Mouse (Mus musculus): ENCODE measurements around the gene Gm4969. TPM values are rescaled to one million over a fixed set of nuclear protein-coding genes. Genes with fewer than 3 reads are reported as not detected.

The Gm4969 gene
- polyA plus RNA-seq, 1 experiment, result 0.46 TPM

DNA sequence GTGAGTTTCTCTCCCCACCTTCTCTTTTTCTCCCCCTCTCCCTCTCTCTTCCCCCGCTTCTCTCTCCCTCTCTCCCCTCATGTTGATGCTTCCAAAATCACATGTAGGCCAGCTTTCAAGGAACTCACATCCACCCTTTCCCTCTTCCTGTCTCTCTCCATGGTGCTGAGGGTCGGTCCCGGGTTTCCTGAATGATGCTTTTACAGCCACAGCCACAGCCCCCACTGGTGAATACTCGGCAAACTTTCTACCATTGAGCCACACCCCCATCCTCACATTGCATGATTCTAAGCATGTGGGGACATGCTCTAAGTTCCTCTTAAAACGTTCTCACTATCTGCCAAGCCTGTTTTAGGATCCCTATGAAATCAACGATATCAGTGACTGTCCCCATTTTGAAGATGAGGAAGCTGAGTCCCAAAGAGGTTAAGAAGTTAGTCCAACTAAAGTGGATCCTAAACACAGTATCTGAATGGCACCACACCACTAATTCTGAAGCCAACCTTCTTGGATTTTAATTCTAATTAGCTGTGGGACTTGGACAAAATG lies 29.4 kb upstream of the Gm4969 start:
- H3K4me1 ChIP-seq (ENCODE audit: control insufficient read depth, insufficient read depth, low read length), result peaks cover 2% of the 10 kb centered on the region
- TF ChIP-seq CTCF (IDR thresholded peaks at IDR 0.05; ENCODE audit: low read depth, low read length) (no peak), POLR2A (IDR thresholded peaks at IDR 0.05; ENCODE audit: insufficient read depth, low read length) (no peak)
- peaks cover 6% of the 10 kb centered on the region for H3K36me3 ChIP-seq (ENCODE audit: control insufficient read depth, insufficient read depth, low read length, poor library complexity, severe bottlenecking)
- H3K27me3 ChIP-seq (ENCODE audit: control insufficient read depth, insufficient read depth, low read length, poor library complexity, severe bottlenecking), result no peaks in the 10 kb centered on the region
- H3K9ac ChIP-seq (ENCODE audit: low read depth, poor library complexity, severe bottlenecking), result no peak overlapping the region
- H3K4me3 ChIP-seq (ENCODE audit: low read depth, low read length), result no peak overlapping the region
- H3K27ac ChIP-seq (ENCODE audit: insufficient read depth, low read length), result no peak overlapping the region
- H3K9me3 ChIP-seq (replicated peaks; ENCODE audit: control insufficient read depth, insufficient read depth, low read length, poor library complexity, severe bottlenecking), result no peaks in the 10 kb centered on the region

DNA sequence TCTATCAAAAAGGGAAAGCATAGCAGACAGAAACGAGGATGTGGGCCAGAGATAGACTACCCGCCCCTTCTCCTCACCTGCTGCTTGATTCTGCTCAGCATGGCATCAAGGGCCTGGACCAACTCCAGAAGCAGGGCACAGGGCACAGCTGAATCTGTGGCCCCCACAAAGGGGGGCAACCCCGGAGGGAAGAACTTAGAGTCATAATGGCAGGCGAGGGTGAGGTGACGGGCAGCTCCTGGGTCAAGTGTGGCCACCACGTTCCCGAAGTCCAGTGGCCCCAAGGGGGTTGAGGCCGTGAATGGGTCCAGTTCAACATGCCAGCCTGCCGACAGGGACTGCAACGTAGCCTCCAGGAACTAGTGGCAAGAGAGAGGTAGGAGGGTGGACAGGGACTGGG lies 28.6 kb upstream of the Gm4969 start:
- H3K9me3 ChIP-seq (replicated peaks; ENCODE audit: control insufficient read depth, insufficient read depth, low read length, poor library complexity, severe bottlenecking), result no peaks in the 10 kb centered on the region
- H3K4me1 ChIP-seq (ENCODE audit: control insufficient read depth, insufficient read depth, low read length), result peaks cover 2% of the 10 kb centered on the region
- no peak overlapping the region for H3K4me3 ChIP-seq (ENCODE audit: low read depth, low read length)
- no peak overlapping the region for H3K27ac ChIP-seq (ENCODE audit: insufficient read depth, low read length)
- peaks cover 3% of the 10 kb centered on the region for H3K36me3 ChIP-seq (ENCODE audit: control insufficient read depth, insufficient read depth, low read length, poor library complexity, severe bottlenecking)
- H3K27me3 ChIP-seq (ENCODE audit: control insufficient read depth, insufficient read depth, low read length, poor library complexity, severe bottlenecking), result no peaks in the 10 kb centered on the region
- H3K9ac ChIP-seq (ENCODE audit: low read depth, poor library complexity, severe bottlenecking), result no peak overlapping the region
- no peak for TF ChIP-seq POLR2A (IDR thresholded peaks at IDR 0.05; ENCODE audit: insufficient read depth, low read length)
- TF ChIP-seq EP300 (IDR thresholded peaks at IDR 0.05; ENCODE audit: insufficient read depth, low read depth, low read length), result no peak
- TF ChIP-seq CTCF (IDR thresholded peaks at IDR 0.05; ENCODE audit: low read depth, low read length), result no peak

DNA sequence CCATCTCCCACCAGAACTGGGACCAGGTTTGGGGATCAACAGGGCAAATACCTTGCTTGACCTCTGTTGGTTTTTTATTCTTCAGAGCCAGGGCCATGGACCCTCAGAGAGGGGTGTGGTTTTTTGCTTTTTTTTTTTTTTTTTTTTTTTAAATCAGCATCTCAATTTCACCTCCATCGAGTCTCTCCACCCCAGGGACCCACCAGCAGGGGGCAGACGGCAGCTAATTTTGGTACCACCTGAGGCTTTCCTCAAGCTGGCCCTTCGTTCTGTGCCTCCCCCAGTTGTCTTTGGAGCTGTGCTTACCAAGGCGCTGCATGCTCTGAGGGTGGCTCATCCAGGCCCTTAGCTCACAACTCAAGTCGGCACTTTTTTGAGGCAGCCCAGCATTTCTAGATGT lies 19.2 kb upstream of the Gm4969 start:
- H3K9ac ChIP-seq (ENCODE audit: low read depth, poor library complexity, severe bottlenecking), result no peak overlapping the region
- no peaks in the 10 kb centered on the region for H3K27me3 ChIP-seq (ENCODE audit: control insufficient read depth, insufficient read depth, low read length, poor library complexity, severe bottlenecking)
- no peaks in the 10 kb centered on the region for H3K4me1 ChIP-seq (ENCODE audit: control insufficient read depth, insufficient read depth, low read length)
- TF ChIP-seq CTCF (IDR thresholded peaks at IDR 0.05; ENCODE audit: low read depth, low read length) (peak; percentile 56), POLR2A (IDR thresholded peaks at IDR 0.05; ENCODE audit: insufficient read depth, low read length) (no peak)
- H3K27ac ChIP-seq (ENCODE audit: insufficient read depth, low read length), result no peak overlapping the region
- 0 out of 2 replicates have a peak, but pooled peaks cover 2% of the 10 kb centered on the region for H3K36me3 ChIP-seq (ENCODE audit: control insufficient read depth, insufficient read depth, low read length, poor library complexity, severe bottlenecking)
- H3K9me3 ChIP-seq (replicated peaks; ENCODE audit: control insufficient read depth, insufficient read depth, low read length, poor library complexity, severe bottlenecking), result no peaks in the 10 kb centered on the region
- peak overlapping the region; percentile 3; the same call in 1 of the 2 replicates for H3K4me3 ChIP-seq (ENCODE audit: low read depth, low read length)

DNA sequence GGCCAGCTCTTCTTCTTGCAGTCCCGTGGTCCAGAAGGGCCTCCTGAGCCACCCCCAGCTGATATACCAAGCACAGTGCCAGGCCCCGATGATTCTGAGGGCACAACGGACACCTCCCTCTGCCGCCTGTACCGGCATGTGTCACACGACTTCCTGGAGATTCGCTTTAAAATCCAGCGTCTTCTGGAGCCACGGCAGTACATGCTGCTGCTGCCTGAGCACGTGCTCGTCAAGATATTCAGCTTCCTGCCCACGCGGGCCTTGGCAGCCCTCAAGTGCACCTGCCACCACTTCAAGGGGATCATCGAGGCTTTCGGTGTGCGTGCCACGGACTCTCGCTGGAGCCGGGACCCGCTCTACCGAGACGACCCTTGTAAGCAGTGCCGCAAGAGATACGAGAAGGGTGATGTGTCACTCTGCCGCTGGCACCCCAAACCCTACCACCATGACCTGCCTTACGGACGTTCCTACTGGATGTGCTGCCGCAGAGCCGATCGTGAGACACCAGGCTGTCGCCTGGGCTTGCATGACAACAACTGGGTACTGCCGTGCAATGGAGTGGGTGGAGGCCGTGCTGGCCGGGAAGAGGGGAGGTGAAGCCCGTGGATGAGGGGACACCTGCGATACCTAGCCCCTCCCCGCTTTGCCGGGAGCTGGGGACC lies 18.6 kb upstream of the Gm4969 start:
- Histone ChIP-seq H3K9me3 (replicated peaks; ENCODE audit: control insufficient read depth, insufficient read depth, low read length, poor library complexity, severe bottlenecking) (no peaks in the 10 kb centered on the region), H3K4me3 (ENCODE audit: low read depth, low read length) (peak overlapping the region; percentile 3), H3K27me3 (ENCODE audit: control insufficient read depth, insufficient read depth, low read length, poor library complexity, severe bottlenecking) (no peaks in the 10 kb centered on the region), H3K9ac (ENCODE audit: low read depth, poor library complexity, severe bottlenecking) (no peak overlapping the region), H3K36me3 (ENCODE audit: control insufficient read depth, insufficient read depth, low read length, poor library complexity, severe bottlenecking) (0 out of 2 replicates have a peak, but pooled peaks cover 2% of the 10 kb centered on the region), H3K27ac (ENCODE audit: insufficient read depth, low read length) (no peak overlapping the region), H3K4me1 (ENCODE audit: control insufficient read depth, insufficient read depth, low read length) (no peaks in the 10 kb centered on the region)
- TF ChIP-seq POLR2A (IDR thresholded peaks at IDR 0.05; ENCODE audit: insufficient read depth, low read length), result no peak
- TF ChIP-seq CTCF (IDR thresholded peaks at IDR 0.05; ENCODE audit: low read depth, low read length), result no peak
- no peak for TF ChIP-seq EP300 (IDR thresholded peaks at IDR 0.05; ENCODE audit: insufficient read depth, low read depth, low read length)

DNA sequence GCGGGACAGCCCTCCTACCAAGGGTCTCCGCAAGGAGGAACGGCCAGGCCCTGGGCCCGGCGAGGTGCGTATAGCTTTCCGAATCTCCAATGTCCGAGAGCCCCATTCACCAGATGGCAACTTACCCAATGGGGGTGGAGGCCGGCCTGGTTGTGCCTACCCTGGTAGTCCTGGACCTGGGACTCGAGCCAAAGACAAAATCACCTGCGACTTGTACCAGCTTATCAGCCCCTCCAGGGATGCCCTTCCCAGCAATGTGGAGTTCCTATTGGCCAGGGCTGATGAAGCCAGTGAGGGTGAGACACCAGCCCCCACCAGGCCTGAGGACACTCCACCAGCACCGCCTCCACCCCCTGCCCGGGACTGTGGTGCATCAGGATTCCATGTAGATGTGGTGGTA lies 18.0 kb upstream of the Gm4969 start:
- H3K9ac ChIP-seq (ENCODE audit: low read depth, poor library complexity, severe bottlenecking), result no peak overlapping the region
- H3K4me1 ChIP-seq (ENCODE audit: control insufficient read depth, insufficient read depth, low read length), result no peaks in the 10 kb centered on the region
- no peak overlapping the region for H3K4me3 ChIP-seq (ENCODE audit: low read depth, low read length)
- no peak for TF ChIP-seq CTCF (IDR thresholded peaks at IDR 0.05; ENCODE audit: low read depth, low read length)
- TF ChIP-seq POLR2A (IDR thresholded peaks at IDR 0.05; ENCODE audit: insufficient read depth, low read length), result no peak
- no peak for TF ChIP-seq EP300 (IDR thresholded peaks at IDR 0.05; ENCODE audit: insufficient read depth, low read depth, low read length)
- H3K27me3 ChIP-seq (ENCODE audit: control insufficient read depth, insufficient read depth, low read length, poor library complexity, severe bottlenecking), result no peaks in the 10 kb centered on the region
- no peak overlapping the region for H3K27ac ChIP-seq (ENCODE audit: insufficient read depth, low read length)
- no peaks in the 10 kb centered on the region for H3K9me3 ChIP-seq (replicated peaks; ENCODE audit: control insufficient read depth, insufficient read depth, low read length, poor library complexity, severe bottlenecking)
- 0 out of 2 replicates have a peak, but pooled peaks cover 2% of the 10 kb centered on the region for H3K36me3 ChIP-seq (ENCODE audit: control insufficient read depth, insufficient read depth, low read length, poor library complexity, severe bottlenecking)

DNA sequence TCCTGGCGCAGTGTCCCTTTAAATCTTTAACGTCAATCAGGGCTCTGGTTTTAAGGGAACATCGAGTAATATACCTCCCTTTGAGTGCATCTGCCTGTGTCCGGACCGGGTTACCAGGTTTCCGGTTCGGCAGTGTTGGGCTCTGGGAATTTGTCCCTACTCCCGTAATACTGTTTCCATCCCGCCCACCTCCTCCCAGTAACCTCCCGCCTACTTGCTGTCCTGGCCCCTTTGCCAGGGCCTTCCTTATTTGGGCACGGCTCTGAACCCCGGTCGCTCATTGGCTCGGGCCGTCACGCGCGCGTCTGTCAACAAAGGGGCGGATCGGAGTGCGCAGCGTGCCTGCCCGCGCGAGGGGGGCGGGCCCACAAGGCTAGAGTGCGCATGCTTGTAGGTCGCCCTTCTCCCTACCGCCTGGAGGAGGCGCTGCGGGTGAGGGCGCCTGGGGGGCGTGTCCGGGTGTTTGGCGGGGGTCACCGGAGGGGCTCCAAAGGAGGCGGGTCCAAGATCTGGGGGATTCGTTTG lies 13.2 kb upstream of the Gm4969 start:
- Histone ChIP-seq H3K27me3 (ENCODE audit: control insufficient read depth, insufficient read depth, low read length, poor library complexity, severe bottlenecking) (no peaks in the 10 kb centered on the region), H3K9me3 (replicated peaks; ENCODE audit: control insufficient read depth, insufficient read depth, low read length, poor library complexity, severe bottlenecking) (no peaks in the 10 kb centered on the region), H3K4me1 (ENCODE audit: control insufficient read depth, insufficient read depth, low read length) (no peaks in the 10 kb centered on the region), H3K4me3 (ENCODE audit: low read depth, low read length) (peak overlapping the region; percentile 22), H3K27ac (ENCODE audit: insufficient read depth, low read length) (peak overlapping the region; percentile 58), H3K36me3 (ENCODE audit: control insufficient read depth, insufficient read depth, low read length, poor library complexity, severe bottlenecking) (no peaks in the 10 kb centered on the region), H3K9ac (ENCODE audit: low read depth, poor library complexity, severe bottlenecking) (peak overlapping the region; percentile 27; the same call in 1 of the 2 replicates)
- peak; percentile 65 for TF ChIP-seq CTCF (IDR thresholded peaks at IDR 0.05; ENCODE audit: low read depth, low read length)
- no peak for TF ChIP-seq EP300 (IDR thresholded peaks at IDR 0.05; ENCODE audit: insufficient read depth, low read depth, low read length)

Measured in ES-Bruce4 (cell line).